Mouse (Mus musculus): ENCODE data around the gene Slc9a3r1. TPM values are rescaled to one million over a fixed set of nuclear protein-coding genes. Genes with fewer than 3 reads are reported as not detected.

Slc9a3r1 gene
- polyA plus RNA-seq, 1 experiment from 2014 or later: 46.6 TPM

DNA sequence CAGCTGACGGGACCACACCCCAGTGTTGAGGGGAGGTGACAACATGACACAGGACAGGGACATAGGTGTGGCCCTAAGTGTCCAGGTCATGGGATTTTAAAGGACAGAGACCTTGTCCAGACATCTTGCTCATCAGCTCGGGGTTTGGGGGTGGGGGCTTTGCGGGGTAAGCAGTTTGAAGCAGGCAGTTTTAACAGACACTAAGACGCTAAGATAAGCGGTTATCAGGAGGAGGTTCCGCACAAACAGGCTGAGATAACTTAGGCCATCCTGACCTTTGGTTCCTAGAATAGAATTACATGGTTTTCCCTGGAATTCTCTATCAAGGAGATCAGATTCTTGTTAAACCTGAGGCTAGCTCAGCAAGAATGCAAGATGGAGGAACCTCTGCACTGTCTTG lies 31.6 kb downstream of the Slc9a3r1 start:
- no peak for ATAC-seq (ENCODE audit: low FRiP score, low TSS enrichment)
- no peak overlapping the region for H3K4me2 ChIP-seq (ENCODE audit: low read length)
- DNase-seq: no peak
- H3K27ac ChIP-seq (replicated peaks; ENCODE audit: low read depth, low read length): no peak overlapping the region
- H3K4me1 ChIP-seq (ENCODE audit: control insufficient read depth, insufficient read depth, low read length): no peaks in the 10 kb centered on the region
- no peaks in the 10 kb centered on the region for H3K9me3 ChIP-seq (ENCODE audit: control insufficient read depth, low read length)
- H3K27me3 ChIP-seq (ENCODE audit: control insufficient read depth, insufficient read depth, low read length): no peaks in the 10 kb centered on the region
- peaks cover 19% of the 10 kb centered on the region; the same call in 1 of the 2 replicates for H3K36me3 ChIP-seq (ENCODE audit: control insufficient read depth, insufficient read depth, low read length)
- H3K4me3 ChIP-seq (replicated peaks; ENCODE audit: low read depth, low read length): no peak overlapping the region
- 88% methylated on average over 6 of the region's 6 CpGs for WGBS
- H3K9ac ChIP-seq (replicated peaks; ENCODE audit: low read length): no peak overlapping the region

- no peak for ATAC-seq (ENCODE audit: low FRiP score, low TSS enrichment)
- WGBS: 92% methylated on average over 5 of the region's 5 CpGs
- H3K4me1 ChIP-seq (ENCODE audit: control insufficient read depth, insufficient read depth, low read length): no peaks in the 10 kb centered on the region
- no peak for DNase-seq
- no peaks in the 10 kb centered on the region for H3K9me3 ChIP-seq (ENCODE audit: control insufficient read depth, low read length)
- no peaks in the 10 kb centered on the region for H3K27me3 ChIP-seq (ENCODE audit: control insufficient read depth, insufficient read depth, low read length)
- no peak overlapping the region for H3K27ac ChIP-seq (replicated peaks; ENCODE audit: low read depth, low read length)
- peaks cover 25% of the 10 kb centered on the region; the same call in 1 of the 2 replicates for H3K36me3 ChIP-seq (ENCODE audit: control insufficient read depth, insufficient read depth, low read length)
- no peak overlapping the region for H3K4me2 ChIP-seq (ENCODE audit: low read length)
- H3K9ac ChIP-seq (replicated peaks; ENCODE audit: low read length): no peak overlapping the region
- H3K4me3 ChIP-seq (replicated peaks; ENCODE audit: low read depth, low read length): no peak overlapping the region
These were observed 32.8 kb downstream of the Slc9a3r1 start for GRCm38 (mm10) chr11:115195933-115196332.

DNA sequence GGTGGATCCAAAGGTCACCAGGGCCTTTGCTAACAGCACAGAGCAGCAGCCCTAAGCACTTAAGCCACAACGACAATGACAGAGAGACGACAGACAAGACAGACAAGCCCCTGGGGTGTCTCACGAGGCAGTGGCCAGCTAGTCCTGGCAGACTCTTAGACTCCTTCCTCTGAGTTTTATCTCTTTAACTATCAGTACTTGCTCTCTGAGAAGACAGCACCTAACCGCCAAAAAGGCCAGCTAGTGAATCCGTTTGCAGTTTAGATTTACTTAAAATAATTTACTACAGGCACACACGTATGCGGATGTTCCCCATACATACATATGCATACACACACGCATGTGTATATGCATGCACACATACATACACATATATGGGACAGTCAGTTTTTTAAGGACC lies 34.4 kb downstream of the Slc9a3r1 start:
- Histone ChIP-seq H3K9ac (replicated peaks; ENCODE audit: low read length) (no peak overlapping the region), H3K4me2 (ENCODE audit: low read length) (no peak overlapping the region), H3K27ac (replicated peaks; ENCODE audit: low read depth, low read length) (no peak overlapping the region), H3K36me3 (ENCODE audit: control insufficient read depth, insufficient read depth, low read length) (peaks cover 34% of the 10 kb centered on the region), H3K9me3 (ENCODE audit: control insufficient read depth, low read length) (no peaks in the 10 kb centered on the region), H3K27me3 (ENCODE audit: control insufficient read depth, insufficient read depth, low read length) (no peaks in the 10 kb centered on the region), H3K4me1 (ENCODE audit: control insufficient read depth, insufficient read depth, low read length) (no peaks in the 10 kb centered on the region), H3K4me3 (replicated peaks; ENCODE audit: low read depth, low read length) (no peak overlapping the region)
- 78% methylated on average over 8 of the region's 8 CpGs for WGBS
- DNase-seq (no peak), ATAC-seq (ENCODE audit: low FRiP score, low TSS enrichment) (no peak)

GRCm38 (mm10) chr11:115198932-115199384 lies 35.8 kb downstream of the Slc9a3r1 start:
- H3K27me3 ChIP-seq (ENCODE audit: control insufficient read depth, insufficient read depth, low read length): no peaks in the 10 kb centered on the region
- no peak for DNase-seq
- H3K9ac ChIP-seq (replicated peaks; ENCODE audit: low read length): no peak overlapping the region
- H3K27ac ChIP-seq (replicated peaks; ENCODE audit: low read depth, low read length): no peak overlapping the region
- no peaks in the 10 kb centered on the region for H3K4me1 ChIP-seq (ENCODE audit: control insufficient read depth, insufficient read depth, low read length)
- H3K4me3 ChIP-seq (replicated peaks; ENCODE audit: low read depth, low read length): no peak overlapping the region
- ATAC-seq (ENCODE audit: low FRiP score, low TSS enrichment): no peak
- 70% methylated on average over 12 of the region's 12 CpGs for WGBS
- no peak overlapping the region for H3K4me2 ChIP-seq (ENCODE audit: low read length)
- H3K36me3 ChIP-seq (ENCODE audit: control insufficient read depth, insufficient read depth, low read length): peaks cover 36% of the 10 kb centered on the region
- H3K9me3 ChIP-seq (ENCODE audit: control insufficient read depth, low read length): no peaks in the 10 kb centered on the region

DNA sequence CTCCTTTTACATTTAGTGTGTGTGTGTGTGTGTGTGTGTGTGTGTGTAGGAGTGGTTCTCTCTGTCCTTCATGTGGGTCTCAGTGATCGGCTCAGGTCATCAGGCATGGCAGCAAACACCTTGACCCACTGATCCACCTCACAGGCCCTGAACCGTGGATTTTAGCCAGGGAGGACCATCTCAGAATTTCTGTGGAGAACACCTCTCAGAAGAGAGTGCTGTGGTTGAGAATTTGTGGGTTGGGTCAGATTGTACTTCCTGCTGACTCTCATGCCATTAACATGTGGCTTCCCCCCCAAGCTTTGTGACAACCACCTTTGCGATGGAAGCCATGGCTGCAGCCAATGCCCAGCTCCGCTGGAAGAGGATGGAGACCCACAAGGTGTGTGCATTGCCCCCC lies 37.4 kb downstream of the Slc9a3r1 start:
- Histone ChIP-seq H3K9me3 (ENCODE audit: control insufficient read depth, low read length) (no peaks in the 10 kb centered on the region), H3K4me1 (ENCODE audit: control insufficient read depth, insufficient read depth, low read length) (no peaks in the 10 kb centered on the region), H3K9ac (replicated peaks; ENCODE audit: low read length) (no peak overlapping the region), H3K36me3 (ENCODE audit: control insufficient read depth, insufficient read depth, low read length) (peaks cover 45% of the 10 kb centered on the region), H3K27ac (replicated peaks; ENCODE audit: low read depth, low read length) (no peak overlapping the region), H3K4me2 (ENCODE audit: low read length) (no peak overlapping the region), H3K4me3 (replicated peaks; ENCODE audit: low read depth, low read length) (no peak overlapping the region), H3K27me3 (ENCODE audit: control insufficient read depth, insufficient read depth, low read length) (no peaks in the 10 kb centered on the region)
- WGBS: 90% methylated on average over 4 of the region's 4 CpGs
- DNase-seq: no peak
- ATAC-seq (ENCODE audit: low FRiP score, low TSS enrichment): no peak

- Histone ChIP-seq H3K9ac (replicated peaks; ENCODE audit: low read length) (no peak overlapping the region), H3K4me2 (ENCODE audit: low read length) (no peak overlapping the region), H3K27me3 (ENCODE audit: control insufficient read depth, insufficient read depth, low read length) (no peaks in the 10 kb centered on the region), H3K36me3 (ENCODE audit: control insufficient read depth, insufficient read depth, low read length) (peaks cover 62% of the 10 kb centered on the region), H3K27ac (replicated peaks; ENCODE audit: low read depth, low read length) (no peak overlapping the region), H3K4me3 (replicated peaks; ENCODE audit: low read depth, low read length) (no peak overlapping the region), H3K9me3 (ENCODE audit: control insufficient read depth, low read length) (no peaks in the 10 kb centered on the region), H3K4me1 (ENCODE audit: control insufficient read depth, insufficient read depth, low read length) (no peaks in the 10 kb centered on the region)
- 12% methylated on average over 12 of the region's 12 CpGs for WGBS
- ATAC-seq (ENCODE audit: low FRiP score, low TSS enrichment): peak; percentile 58; the same call in 1 of the 2 replicates
- DNase-seq: peak; percentile 92
These were observed 39.2 kb downstream of the Slc9a3r1 start for GRCm38 (mm10) chr11:115202316-115202715.

DNA sequence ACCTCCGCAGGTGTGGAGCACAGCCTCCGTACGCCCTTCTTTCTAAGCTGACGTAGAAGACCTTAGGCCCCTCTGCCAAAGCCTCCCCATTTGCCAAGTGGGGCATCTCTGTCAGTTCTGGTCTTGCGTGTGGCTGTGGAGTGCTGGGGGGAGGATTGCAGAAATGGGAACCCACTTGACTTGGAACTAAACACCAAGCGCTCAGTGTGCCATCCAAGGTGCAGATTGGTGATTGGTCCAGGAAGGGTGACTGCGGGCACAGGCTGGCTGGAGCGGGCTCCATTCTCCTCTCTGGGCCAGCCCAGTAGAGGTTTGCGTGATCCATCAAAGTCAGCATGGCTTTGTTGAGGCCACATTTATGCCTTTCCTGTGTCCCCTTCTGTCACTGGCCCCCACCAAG lies 39.6 kb downstream of the Slc9a3r1 start:
- 95% methylated on average over 9 of the region's 9 CpGs for WGBS
- DNase-seq (no peak), ATAC-seq (ENCODE audit: low FRiP score, low TSS enrichment) (no peak)
- Histone ChIP-seq H3K9me3 (ENCODE audit: control insufficient read depth, low read length) (no peaks in the 10 kb centered on the region), H3K9ac (replicated peaks; ENCODE audit: low read length) (no peak overlapping the region), H3K4me3 (replicated peaks; ENCODE audit: low read depth, low read length) (no peak overlapping the region), H3K27ac (replicated peaks; ENCODE audit: low read depth, low read length) (no peak overlapping the region), H3K4me1 (ENCODE audit: control insufficient read depth, insufficient read depth, low read length) (no peaks in the 10 kb centered on the region), H3K4me2 (ENCODE audit: low read length) (no peak overlapping the region), H3K36me3 (ENCODE audit: control insufficient read depth, insufficient read depth, low read length) (peaks cover 60% of the 10 kb centered on the region), H3K27me3 (ENCODE audit: control insufficient read depth, insufficient read depth, low read length) (no peaks in the 10 kb centered on the region)

DNA sequence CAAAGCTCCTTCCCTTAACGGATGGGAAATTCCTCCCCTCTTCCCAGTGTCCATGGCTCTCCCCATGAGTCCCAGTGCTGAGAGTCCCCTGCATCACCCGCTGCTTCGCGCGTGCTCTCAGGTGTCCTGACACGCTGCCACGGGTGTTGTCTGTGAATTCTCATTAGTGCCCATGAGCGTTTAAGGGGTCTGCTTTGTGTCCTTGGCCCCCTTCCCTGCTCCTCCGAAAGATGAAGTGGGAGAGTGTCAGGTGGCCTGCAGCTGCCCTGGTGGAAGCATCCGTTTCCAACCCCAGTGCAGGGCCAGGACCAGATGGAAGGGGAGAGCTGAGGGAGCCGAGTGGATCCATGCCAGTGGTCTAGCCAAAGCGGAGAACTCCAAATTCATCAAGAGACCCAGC lies 45.0 kb downstream of the Slc9a3r1 start:
- peaks cover 50% of the 10 kb centered on the region for H3K36me3 ChIP-seq (ENCODE audit: control insufficient read depth, insufficient read depth, low read length)
- 80% methylated on average over 12 of the region's 12 CpGs for WGBS
- H3K9me3 ChIP-seq (ENCODE audit: control insufficient read depth, low read length): no peaks in the 10 kb centered on the region
- H3K9ac ChIP-seq (replicated peaks; ENCODE audit: low read length): no peak overlapping the region
- ATAC-seq (ENCODE audit: low FRiP score, low TSS enrichment): no peak
- H3K4me3 ChIP-seq (replicated peaks; ENCODE audit: low read depth, low read length): no peak overlapping the region
- H3K27me3 ChIP-seq (ENCODE audit: control insufficient read depth, insufficient read depth, low read length): no peaks in the 10 kb centered on the region
- no peak overlapping the region for H3K27ac ChIP-seq (replicated peaks; ENCODE audit: low read depth, low read length)
- no peak for DNase-seq
- H3K4me2 ChIP-seq (ENCODE audit: low read length): no peak overlapping the region
- H3K4me1 ChIP-seq (ENCODE audit: control insufficient read depth, insufficient read depth, low read length): no peaks in the 10 kb centered on the region

- H3K9me3 ChIP-seq (ENCODE audit: control insufficient read depth, low read length): no peaks in the 10 kb centered on the region
- H3K4me3 ChIP-seq (replicated peaks; ENCODE audit: low read depth, low read length): no peak overlapping the region
- no peaks in the 10 kb centered on the region for H3K4me1 ChIP-seq (ENCODE audit: control insufficient read depth, insufficient read depth, low read length)
- no peak overlapping the region for H3K4me2 ChIP-seq (ENCODE audit: low read length)
- ATAC-seq (ENCODE audit: low FRiP score, low TSS enrichment) (no peak), DNase-seq (no peak)
- peaks cover 48% of the 10 kb centered on the region for H3K36me3 ChIP-seq (ENCODE audit: control insufficient read depth, insufficient read depth, low read length)
- WGBS: 77% methylated on average over 25 of the region's 25 CpGs
- H3K27me3 ChIP-seq (ENCODE audit: control insufficient read depth, insufficient read depth, low read length): no peaks in the 10 kb centered on the region
- no peak overlapping the region for H3K9ac ChIP-seq (replicated peaks; ENCODE audit: low read length)
- no peak overlapping the region for H3K27ac ChIP-seq (replicated peaks; ENCODE audit: low read depth, low read length)
These were observed 45.9 kb downstream of the Slc9a3r1 start for GRCm38 (mm10) chr11:115208776-115209732.

Measured in midbrain, embryonic 14.5 days (tissue).